Mouse (Mus musculus): Measurements from ENCODE around the gene Tbc1d1. TPM values are rescaled to one million over a fixed set of nuclear protein-coding genes. Genes with fewer than 3 reads are reported as not detected.

Gene Tbc1d1
- polyA plus RNA-seq, 1 experiment from 2014 or later, result 27.4 TPM

DNA sequence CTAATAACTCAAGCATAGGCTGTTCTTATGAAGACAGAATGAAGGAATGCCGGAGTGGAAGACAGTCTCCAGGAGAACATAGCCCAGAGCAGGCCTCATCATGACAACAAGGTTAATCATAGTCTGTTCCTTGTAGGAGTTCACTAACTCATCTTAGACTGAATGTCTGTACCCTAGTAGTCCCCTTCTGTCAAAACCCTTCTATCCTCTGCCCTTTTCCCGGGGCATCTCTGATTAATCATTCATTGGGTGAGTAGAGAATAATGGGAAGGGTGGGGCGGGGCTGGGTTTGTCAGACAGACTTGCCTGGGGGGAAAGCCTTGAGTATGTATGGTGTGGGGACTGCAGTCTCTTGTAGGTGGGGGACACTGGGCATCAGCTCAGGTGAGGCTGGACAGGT, 79.1 kb downstream of the Tbc1d1 start:
- no peaks in the 10 kb centered on the region for H3K36me3 ChIP-seq (ENCODE audit: control insufficient read depth, insufficient read depth)
- no peak overlapping the region for H3K4me3 ChIP-seq (ENCODE audit: low read length)
- no peak overlapping the region for H3K27ac ChIP-seq (ENCODE audit: low read length)
- peaks cover 42% of the 10 kb centered on the region for H3K4me1 ChIP-seq (ENCODE audit: control insufficient read depth, insufficient read depth, low read length)
- no peak overlapping the region for H3K9ac ChIP-seq (ENCODE audit: low read length)
- no peak overlapping the region for H3K4me2 ChIP-seq (ENCODE audit: low read depth, low read length)
- H3K27me3 ChIP-seq (ENCODE audit: control insufficient read depth, insufficient read depth, low read length), result no peaks in the 10 kb centered on the region
- H3K9me3 ChIP-seq (replicated peaks; ENCODE audit: control insufficient read depth, low read length), result no peaks in the 10 kb centered on the region
- 82% methylated on average over 3 of the region's 3 CpGs for WGBS
- no peak for ATAC-seq (replicated peaks; ENCODE audit: extremely low read depth, insufficient read depth, low FRiP score)

DNA sequence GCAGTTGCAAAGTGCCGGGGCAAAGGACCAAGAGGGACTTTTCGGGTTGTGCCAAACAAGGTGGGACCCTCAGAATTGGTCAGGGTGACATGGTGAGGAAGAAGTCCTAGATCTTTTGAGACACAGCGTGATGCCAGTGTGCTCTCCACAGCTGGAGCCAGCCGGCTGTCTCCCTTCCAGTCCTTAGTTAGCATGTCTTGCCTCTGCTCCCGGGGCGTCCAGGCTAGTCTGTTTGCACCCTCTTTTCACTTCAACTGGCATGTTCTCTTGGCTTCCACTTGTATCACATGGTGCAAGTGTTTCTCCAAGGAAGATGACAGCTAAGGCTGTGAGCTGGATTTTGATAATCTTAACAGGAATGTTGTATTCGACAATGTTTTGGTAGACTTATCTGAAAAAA, 80.5 kb downstream of the Tbc1d1 start:
- Histone ChIP-seq H3K4me3 (ENCODE audit: low read length) (no peak overlapping the region), H3K27ac (ENCODE audit: low read length) (no peak overlapping the region), H3K36me3 (ENCODE audit: control insufficient read depth, insufficient read depth) (no peaks in the 10 kb centered on the region), H3K9me3 (replicated peaks; ENCODE audit: control insufficient read depth, low read length) (no peaks in the 10 kb centered on the region), H3K4me2 (ENCODE audit: low read depth, low read length) (no peak overlapping the region), H3K9ac (ENCODE audit: low read length) (no peak overlapping the region), H3K4me1 (ENCODE audit: control insufficient read depth, insufficient read depth, low read length) (peaks cover 49% of the 10 kb centered on the region), H3K27me3 (ENCODE audit: control insufficient read depth, insufficient read depth, low read length) (no peaks in the 10 kb centered on the region)
- WGBS, result 29% methylated on average over 7 of the region's 7 CpGs
- ATAC-seq (replicated peaks; ENCODE audit: extremely low read depth, insufficient read depth, low FRiP score), result no peak

DNA sequence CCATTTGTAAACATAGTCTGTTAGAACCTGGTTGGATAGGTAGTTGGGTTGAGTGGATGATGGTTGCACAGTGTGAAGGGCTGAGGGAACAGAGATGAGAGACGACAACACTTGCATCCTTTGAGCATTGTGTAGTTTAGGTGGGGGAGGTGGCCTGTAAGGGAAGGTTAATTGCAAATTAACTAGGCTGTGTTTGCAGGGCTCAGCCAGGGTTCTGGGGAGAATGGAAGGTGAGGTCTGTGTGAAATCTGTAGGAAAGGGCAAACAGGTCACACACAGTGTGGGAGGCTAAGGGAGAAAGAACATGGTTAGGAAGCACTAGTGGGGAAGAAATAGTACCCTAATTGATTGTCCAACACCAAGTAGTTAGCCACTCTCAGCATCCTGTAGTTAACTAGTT, 81.2 kb downstream of the Tbc1d1 start:
- Histone ChIP-seq H3K4me3 (ENCODE audit: low read length) (no peak overlapping the region), H3K9me3 (replicated peaks; ENCODE audit: control insufficient read depth, low read length) (no peaks in the 10 kb centered on the region), H3K27ac (ENCODE audit: low read length) (no peak overlapping the region), H3K4me1 (ENCODE audit: control insufficient read depth, insufficient read depth, low read length) (peaks cover 54% of the 10 kb centered on the region), H3K9ac (ENCODE audit: low read length) (no peak overlapping the region), H3K36me3 (ENCODE audit: control insufficient read depth, insufficient read depth) (no peaks in the 10 kb centered on the region), H3K27me3 (ENCODE audit: control insufficient read depth, insufficient read depth, low read length) (no peaks in the 10 kb centered on the region), H3K4me2 (ENCODE audit: low read depth, low read length) (no peak overlapping the region)
- ATAC-seq (replicated peaks; ENCODE audit: extremely low read depth, insufficient read depth, low FRiP score), result no peak
- 42% methylated on average over 1 of the region's 1 CpGs for WGBS

DNA sequence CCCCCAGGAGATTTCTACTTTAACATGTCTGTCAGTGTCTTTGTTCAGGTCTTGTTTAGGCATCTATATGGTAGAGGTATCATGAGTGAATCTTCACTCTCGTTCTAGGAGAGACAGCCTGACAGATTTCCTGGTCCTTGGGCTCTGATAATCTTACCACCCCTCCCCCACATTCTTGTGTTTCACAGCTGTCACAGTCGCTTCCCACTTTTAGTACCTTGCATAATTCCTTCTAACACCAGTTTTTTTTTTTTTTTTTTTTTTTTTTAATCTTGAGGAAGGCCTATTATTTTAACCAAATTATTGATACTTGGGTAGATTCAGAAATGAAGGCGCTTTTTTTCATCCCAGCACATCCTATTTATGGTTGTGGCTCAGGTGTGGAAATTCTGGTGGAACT, 81.6 kb downstream of the Tbc1d1 start:
- Histone ChIP-seq H3K36me3 (ENCODE audit: control insufficient read depth, insufficient read depth) (no peaks in the 10 kb centered on the region), H3K4me2 (ENCODE audit: low read depth, low read length) (no peak overlapping the region), H3K9ac (ENCODE audit: low read length) (no peak overlapping the region), H3K4me1 (ENCODE audit: control insufficient read depth, insufficient read depth, low read length) (peaks cover 58% of the 10 kb centered on the region), H3K27ac (ENCODE audit: low read length) (no peak overlapping the region), H3K9me3 (replicated peaks; ENCODE audit: control insufficient read depth, low read length) (no peaks in the 10 kb centered on the region), H3K27me3 (ENCODE audit: control insufficient read depth, insufficient read depth, low read length) (no peaks in the 10 kb centered on the region), H3K4me3 (ENCODE audit: low read length) (no peak overlapping the region)
- 61% methylated on average over 3 of the region's 3 CpGs for WGBS
- no peak for ATAC-seq (replicated peaks; ENCODE audit: extremely low read depth, insufficient read depth, low FRiP score)

DNA sequence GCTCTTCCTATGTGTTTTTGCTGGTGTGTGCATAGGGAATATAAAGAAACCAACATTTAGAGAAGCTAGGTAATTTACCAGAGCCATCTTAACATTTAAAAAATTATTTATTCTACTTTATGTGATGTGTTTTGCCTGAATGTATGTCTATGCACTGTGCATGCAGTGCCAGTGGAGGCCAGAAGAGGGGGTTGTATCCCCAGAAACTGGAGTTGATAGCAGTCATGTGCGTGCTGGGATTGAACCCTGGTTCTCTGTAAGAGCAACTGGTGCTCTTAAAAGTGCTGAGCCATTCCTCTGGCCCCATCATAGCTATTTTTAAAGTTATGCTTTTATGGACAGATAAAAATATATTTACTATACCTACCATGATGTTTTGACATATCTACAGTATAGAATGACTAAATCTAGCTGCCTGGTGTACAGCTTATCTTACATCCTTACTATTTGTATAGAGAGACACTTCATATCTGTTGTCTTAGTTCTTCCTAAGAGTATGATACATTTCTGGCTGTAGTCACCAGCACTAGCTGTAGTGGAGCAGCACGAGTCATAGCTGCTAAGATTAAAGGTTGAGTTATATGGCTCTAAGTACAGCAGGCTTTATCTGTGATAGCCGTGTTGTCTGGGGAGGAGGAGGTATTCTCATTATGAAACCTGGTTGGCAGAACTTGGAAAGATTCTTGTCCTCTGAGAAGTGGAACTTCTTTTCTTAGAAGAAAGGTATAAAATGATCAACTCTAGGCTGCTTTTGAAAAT, 83.0 kb downstream of the Tbc1d1 start:
- H3K4me3 ChIP-seq (ENCODE audit: low read length), result no peak overlapping the region
- H3K4me2 ChIP-seq (ENCODE audit: low read depth, low read length), result no peak overlapping the region
- H3K4me1 ChIP-seq (ENCODE audit: control insufficient read depth, insufficient read depth, low read length), result peaks cover 66% of the 10 kb centered on the region
- peak overlapping the region; percentile 53 for H3K27ac ChIP-seq (ENCODE audit: low read length)
- no peaks in the 10 kb centered on the region for H3K27me3 ChIP-seq (ENCODE audit: control insufficient read depth, insufficient read depth, low read length)
- H3K9ac ChIP-seq (ENCODE audit: low read length), result no peak overlapping the region
- 49% methylated on average over 3 of the region's 3 CpGs for WGBS
- ATAC-seq (replicated peaks; ENCODE audit: extremely low read depth, insufficient read depth, low FRiP score), result no peak
- H3K36me3 ChIP-seq (ENCODE audit: control insufficient read depth, insufficient read depth), result no peaks in the 10 kb centered on the region
- no peaks in the 10 kb centered on the region for H3K9me3 ChIP-seq (replicated peaks; ENCODE audit: control insufficient read depth, low read length)

DNA sequence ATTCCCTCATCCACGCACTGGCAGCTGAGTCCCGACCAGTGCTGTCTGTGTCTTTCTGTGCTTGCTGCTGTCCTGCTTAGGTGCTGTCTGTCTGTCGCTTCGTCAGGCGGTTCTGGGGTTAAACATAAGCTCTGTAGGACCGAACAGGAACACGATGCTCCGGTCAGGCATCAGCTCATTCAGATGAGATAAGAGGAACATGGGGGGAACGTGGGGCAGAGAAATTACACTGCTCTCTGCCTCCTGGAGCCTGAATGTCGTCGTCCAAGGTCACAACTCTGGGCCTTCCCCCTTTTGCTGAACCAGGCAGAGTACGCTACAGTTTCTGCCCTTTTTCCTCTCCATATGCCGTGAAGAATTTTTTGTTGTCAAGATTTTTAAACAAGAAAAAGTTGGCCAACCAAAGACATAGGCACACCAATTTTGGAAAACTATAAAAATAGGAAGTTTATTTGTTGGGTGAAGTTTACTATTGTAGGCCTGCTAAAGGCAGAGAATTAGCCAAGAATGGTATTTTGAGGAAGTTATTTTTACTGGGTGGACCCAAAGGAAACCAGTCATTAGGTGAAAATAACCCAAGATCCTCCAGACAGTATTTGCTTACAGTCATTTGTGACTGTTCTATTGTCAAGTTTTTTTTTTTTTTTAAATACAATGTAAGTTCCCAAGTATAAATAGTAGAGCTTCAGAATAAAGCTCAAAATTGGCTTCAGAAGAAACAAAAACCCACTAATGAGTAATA, 85.0 kb downstream of the Tbc1d1 start:
- peaks cover 70% of the 10 kb centered on the region for H3K4me1 ChIP-seq (ENCODE audit: control insufficient read depth, insufficient read depth, low read length)
- H3K27me3 ChIP-seq (ENCODE audit: control insufficient read depth, insufficient read depth, low read length), result no peaks in the 10 kb centered on the region
- no peak overlapping the region for H3K4me2 ChIP-seq (ENCODE audit: low read depth, low read length)
- no peak overlapping the region for H3K9ac ChIP-seq (ENCODE audit: low read length)
- 27% methylated on average over 13 of the region's 13 CpGs for WGBS
- ATAC-seq (replicated peaks; ENCODE audit: extremely low read depth, insufficient read depth, low FRiP score), result peak; percentile 29
- no peak overlapping the region for H3K4me3 ChIP-seq (ENCODE audit: low read length)
- H3K27ac ChIP-seq (ENCODE audit: low read length), result peak overlapping the region; percentile 34
- H3K9me3 ChIP-seq (replicated peaks; ENCODE audit: control insufficient read depth, low read length), result no peaks in the 10 kb centered on the region
- H3K36me3 ChIP-seq (ENCODE audit: control insufficient read depth, insufficient read depth), result no peaks in the 10 kb centered on the region

DNA sequence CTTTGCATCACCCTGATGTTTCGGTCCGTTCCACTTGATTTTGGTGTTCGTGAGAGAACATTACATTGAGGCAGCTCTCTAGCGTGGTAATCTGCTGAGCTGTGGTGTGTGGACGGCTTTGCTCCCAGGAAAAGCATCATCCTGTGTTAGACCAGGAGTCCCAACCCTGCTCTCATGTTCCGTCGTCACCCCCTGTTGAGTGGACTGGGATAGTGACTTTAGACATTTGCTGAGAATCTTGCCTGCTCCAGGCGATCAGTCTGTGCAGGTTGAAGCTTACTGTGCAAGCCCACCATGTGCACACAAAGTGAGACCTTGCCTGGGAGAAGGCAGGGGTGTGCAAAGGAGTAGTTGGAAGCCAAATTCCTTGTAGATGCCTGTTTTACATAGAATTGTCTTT, 85.8 kb downstream of the Tbc1d1 start:
- Histone ChIP-seq H3K27ac (ENCODE audit: low read length) (peak overlapping the region; percentile 44), H3K9me3 (replicated peaks; ENCODE audit: control insufficient read depth, low read length) (no peaks in the 10 kb centered on the region), H3K4me1 (ENCODE audit: control insufficient read depth, insufficient read depth, low read length) (peaks cover 66% of the 10 kb centered on the region), H3K4me2 (ENCODE audit: low read depth, low read length) (no peak overlapping the region), H3K36me3 (ENCODE audit: control insufficient read depth, insufficient read depth) (no peaks in the 10 kb centered on the region), H3K4me3 (ENCODE audit: low read length) (no peak overlapping the region), H3K9ac (ENCODE audit: low read length) (no peak overlapping the region), H3K27me3 (ENCODE audit: control insufficient read depth, insufficient read depth, low read length) (no peaks in the 10 kb centered on the region)
- no peak for ATAC-seq (replicated peaks; ENCODE audit: extremely low read depth, insufficient read depth, low FRiP score)
- WGBS, result 85% methylated on average over 8 of the region's 8 CpGs

DNA sequence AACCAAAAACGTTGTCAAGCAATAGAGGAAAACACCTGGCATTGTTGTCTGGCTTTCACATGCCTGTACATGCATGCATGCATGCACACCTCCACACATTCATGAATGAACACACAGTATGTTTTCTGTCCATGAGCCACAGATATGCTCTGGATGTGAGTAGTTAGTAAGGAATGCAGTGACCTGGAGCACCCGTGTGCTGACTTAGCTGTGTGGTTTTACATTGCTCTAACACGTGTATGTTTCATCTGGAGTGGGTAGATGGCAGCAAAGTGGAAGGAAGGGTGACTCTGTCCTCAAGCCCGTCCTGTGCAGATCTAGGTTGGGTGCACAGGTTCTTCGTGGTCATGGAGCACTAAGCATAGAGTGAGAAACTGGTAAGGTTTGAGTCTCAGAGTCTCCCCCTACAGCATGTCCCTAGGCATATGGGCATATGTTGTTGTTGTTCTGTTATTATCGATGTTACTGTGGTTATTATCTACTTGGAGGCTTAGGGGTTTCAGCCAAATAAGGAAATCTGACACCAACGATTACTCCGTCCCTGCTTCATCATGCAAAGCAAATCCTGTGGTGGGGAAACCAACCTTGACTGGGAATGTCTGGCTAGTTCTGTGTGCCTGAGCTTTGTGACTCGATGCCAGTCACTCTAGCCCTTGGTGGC, 86.8 kb downstream of the Tbc1d1 start:
- no peaks in the 10 kb centered on the region for H3K9me3 ChIP-seq (replicated peaks; ENCODE audit: control insufficient read depth, low read length)
- H3K4me2 ChIP-seq (ENCODE audit: low read depth, low read length), result peak overlapping the region; percentile 6; the same call in 1 of the 2 replicates
- no peak overlapping the region for H3K9ac ChIP-seq (ENCODE audit: low read length)
- no peaks in the 10 kb centered on the region for H3K36me3 ChIP-seq (ENCODE audit: control insufficient read depth, insufficient read depth)
- H3K27ac ChIP-seq (ENCODE audit: low read length), result peak overlapping the region; percentile 80
- peaks cover 59% of the 10 kb centered on the region for H3K4me1 ChIP-seq (ENCODE audit: control insufficient read depth, insufficient read depth, low read length)
- no peak overlapping the region for H3K4me3 ChIP-seq (ENCODE audit: low read length)
- 30% methylated on average over 9 of the region's 9 CpGs for WGBS
- H3K27me3 ChIP-seq (ENCODE audit: control insufficient read depth, insufficient read depth, low read length), result no peaks in the 10 kb centered on the region
- peak; percentile 33; the same call in 1 of the 2 replicates for ATAC-seq (replicated peaks; ENCODE audit: extremely low read depth, insufficient read depth, low FRiP score)

DNA sequence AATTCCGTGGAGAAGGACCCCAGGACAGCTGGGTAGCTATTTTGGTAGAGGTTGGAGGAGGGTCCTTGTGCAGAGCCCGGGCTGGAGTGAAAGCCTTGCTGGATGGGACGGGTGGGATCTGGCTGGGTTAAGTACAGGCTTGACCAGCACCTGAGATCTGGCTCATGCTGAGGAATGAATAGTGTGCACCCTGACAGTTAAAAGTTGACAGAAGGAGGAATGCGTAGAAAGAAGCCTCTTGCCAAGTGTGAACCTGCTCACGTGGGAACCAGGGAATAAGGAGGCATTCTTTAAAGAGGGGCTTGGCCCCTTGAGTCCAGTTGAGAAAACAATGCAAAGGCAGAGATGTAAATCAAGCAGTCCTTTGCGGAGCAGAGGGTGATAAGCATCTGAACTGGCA, 87.6 kb downstream of the Tbc1d1 start:
- 23% methylated on average over 6 of the region's 6 CpGs for WGBS
- Histone ChIP-seq H3K4me1 (ENCODE audit: control insufficient read depth, insufficient read depth, low read length) (peaks cover 55% of the 10 kb centered on the region), H3K27me3 (ENCODE audit: control insufficient read depth, insufficient read depth, low read length) (no peaks in the 10 kb centered on the region), H3K9ac (ENCODE audit: low read length) (no peak overlapping the region), H3K4me2 (ENCODE audit: low read depth, low read length) (peak overlapping the region; percentile 6), H3K27ac (ENCODE audit: low read length) (peak overlapping the region; percentile 80), H3K4me3 (ENCODE audit: low read length) (no peak overlapping the region), H3K36me3 (ENCODE audit: control insufficient read depth, insufficient read depth) (no peaks in the 10 kb centered on the region), H3K9me3 (replicated peaks; ENCODE audit: control insufficient read depth, low read length) (no peaks in the 10 kb centered on the region)
- ATAC-seq (replicated peaks; ENCODE audit: extremely low read depth, insufficient read depth, low FRiP score), result no peak

All from heart, embryonic 16.5 days (tissue).